Mouse (Mus musculus) lung, postnatal 14 days (tissue): Measurements from ENCODE around the gene Ntng2.

Source experiments
- DNase-seq: peaks from one replicate; pipeline ENCODE4 v3.0.0; 2021

Ntng2 gene

GRCm38 (mm10) chr2:29235026-29235425 is 17.8 kb downstream of the Ntng2 start:
- no peak for DNase-seq

DNA sequence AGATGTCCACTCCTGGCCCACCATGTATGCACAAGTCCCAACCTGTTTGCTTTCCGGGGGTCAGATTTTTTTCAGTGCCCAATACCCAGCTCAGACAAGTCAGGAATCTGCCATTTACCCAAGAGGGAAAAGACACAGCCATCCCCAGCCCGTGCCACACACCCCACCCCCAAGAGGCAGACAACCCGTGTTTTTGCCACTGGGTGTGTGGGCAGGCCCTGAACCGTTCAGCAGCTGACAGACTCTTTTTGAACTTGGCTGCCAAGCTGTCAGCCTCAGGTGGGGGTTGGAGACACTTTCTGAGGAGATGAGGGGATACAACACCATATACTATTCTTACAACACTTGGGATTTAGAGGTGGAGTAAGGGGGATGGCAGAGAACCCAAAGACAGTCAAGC is 18.8 kb downstream of the Ntng2 start:
- no peak for DNase-seq

GRCm38 (mm10) chr2:29230191-29230835 is 22.5 kb downstream of the Ntng2 start:
- DNase-seq, result no peak

DNA sequence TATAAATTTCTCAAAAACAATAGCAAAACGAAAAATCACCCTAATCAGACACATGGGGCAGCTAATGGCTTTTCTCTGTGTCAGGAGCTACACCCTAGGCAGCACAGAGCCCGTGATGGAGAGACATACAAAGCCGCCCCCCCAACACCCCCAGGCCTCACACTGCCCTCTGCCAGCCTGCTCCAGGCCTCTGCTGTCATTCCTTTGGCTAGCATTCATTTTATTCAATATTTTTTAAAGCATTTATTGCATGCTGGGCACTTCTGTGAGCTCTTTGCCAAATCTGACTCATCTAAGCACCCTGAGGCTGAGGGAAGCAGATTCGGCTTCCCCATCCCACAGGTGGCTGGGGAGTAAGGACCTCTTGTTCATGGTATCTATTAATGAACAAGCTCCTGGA is 26.1 kb downstream of the Ntng2 start:
- DNase-seq, result no peak

GRCm38 (mm10) chr2:29223591-29224262 is 29.1 kb downstream of the Ntng2 start:
- no peak for DNase-seq

GRCm38 (mm10) chr2:29222302-29222701 is 30.5 kb downstream of the Ntng2 start:
- peak; percentile 15 for DNase-seq

DNA sequence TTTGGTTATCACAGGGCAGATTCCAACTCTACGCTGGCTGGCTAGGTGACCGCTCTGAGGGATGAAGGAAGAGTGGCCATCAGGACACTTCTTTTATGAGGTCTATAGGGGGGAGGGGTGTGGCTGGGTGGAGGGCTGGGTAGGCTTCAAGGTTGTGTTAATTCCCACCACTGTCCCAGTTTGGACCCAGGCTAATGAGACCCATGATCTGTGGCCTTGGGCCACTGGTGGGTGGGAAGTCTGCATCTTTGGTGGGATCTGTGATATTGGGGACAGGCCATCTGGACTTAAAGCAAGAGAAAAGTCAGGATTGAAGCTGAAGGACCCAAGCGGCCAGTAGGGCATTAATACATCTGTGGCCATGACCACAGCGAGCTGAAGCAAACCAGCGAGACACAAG is 34.0 kb downstream of the Ntng2 start:
- DNase-seq, result no peak

GRCm38 (mm10) chr2:29217897-29218296 is 34.9 kb downstream of the Ntng2 start:
- peak; percentile 48 for DNase-seq

DNA sequence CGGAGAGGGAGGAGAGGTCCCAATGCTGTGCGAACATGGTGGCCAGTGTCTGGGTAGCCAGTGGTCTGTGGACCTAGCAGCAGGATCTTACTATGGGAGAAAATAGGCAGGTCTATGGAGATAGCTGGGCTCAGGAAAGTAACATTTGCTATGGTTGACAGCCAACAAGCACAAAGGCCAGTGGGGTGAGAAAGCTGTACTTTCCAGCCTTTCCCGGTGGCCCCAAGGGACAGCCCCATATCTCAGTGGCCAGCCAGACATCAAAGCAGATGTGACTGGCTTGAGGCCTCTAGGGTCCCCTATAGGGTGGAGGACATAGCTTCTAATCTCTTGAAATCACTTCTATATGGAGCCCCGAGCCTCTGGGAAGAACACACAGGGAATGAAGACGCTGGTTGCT is 35.8 kb downstream of the Ntng2 start:
- DNase-seq, result no peak

DNA sequence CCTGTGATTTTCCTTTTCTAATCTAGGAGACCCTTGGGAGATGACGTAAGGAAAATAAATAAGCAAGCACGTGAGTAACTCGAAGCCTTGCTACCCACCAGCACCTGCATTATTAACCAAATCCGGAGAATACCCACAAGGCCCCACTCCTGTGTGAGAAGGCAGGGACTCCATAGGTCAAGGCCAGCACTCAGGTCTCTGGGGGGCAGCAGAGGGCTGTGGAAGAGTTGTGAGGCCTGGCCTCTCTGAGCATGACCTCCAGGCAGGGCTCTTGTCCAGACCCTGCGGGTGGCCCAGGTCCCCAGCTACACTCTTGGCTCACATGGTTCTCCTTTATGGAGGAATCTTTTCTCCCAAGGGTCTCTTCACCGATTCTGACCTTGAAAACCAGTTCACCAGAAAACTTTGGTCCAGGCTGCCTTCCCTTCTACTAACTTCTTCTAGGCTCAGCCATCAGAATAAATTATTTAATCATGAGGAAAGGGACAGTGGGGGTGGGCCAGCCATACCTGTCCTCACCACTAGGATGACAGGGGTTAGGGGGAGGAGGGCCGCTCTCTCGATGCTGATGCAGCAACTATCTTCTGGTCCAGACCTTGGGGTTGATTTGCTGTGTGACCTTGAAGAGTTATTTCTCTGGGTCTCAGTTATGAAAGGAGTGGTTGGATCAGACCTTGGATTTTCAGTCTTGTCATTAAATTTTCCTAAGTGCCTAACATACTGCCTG is 36.4 kb downstream of the Ntng2 start:
- peak; percentile 48 for DNase-seq

DNA sequence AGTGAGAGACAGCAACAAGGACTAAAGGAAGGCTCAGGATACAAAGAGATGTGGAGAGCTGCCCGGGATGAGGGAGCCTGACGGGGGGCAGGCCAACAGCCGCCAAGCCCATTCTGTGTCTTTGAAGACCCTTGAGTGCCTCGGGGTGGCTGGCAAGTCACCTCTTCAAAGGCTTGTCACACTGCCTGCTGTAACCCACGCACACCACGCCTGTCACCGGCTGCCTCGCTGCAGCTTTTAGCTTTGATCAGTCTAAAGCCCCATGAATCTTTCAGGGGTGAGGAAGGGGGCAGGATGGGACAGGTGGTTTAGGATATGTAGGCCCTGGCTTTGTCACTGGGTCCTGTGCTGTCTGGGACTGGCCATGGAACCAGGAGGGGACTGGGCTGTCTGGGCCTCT is 46.6 kb downstream of the Ntng2 start:
- DNase-seq, result no peak

DNA sequence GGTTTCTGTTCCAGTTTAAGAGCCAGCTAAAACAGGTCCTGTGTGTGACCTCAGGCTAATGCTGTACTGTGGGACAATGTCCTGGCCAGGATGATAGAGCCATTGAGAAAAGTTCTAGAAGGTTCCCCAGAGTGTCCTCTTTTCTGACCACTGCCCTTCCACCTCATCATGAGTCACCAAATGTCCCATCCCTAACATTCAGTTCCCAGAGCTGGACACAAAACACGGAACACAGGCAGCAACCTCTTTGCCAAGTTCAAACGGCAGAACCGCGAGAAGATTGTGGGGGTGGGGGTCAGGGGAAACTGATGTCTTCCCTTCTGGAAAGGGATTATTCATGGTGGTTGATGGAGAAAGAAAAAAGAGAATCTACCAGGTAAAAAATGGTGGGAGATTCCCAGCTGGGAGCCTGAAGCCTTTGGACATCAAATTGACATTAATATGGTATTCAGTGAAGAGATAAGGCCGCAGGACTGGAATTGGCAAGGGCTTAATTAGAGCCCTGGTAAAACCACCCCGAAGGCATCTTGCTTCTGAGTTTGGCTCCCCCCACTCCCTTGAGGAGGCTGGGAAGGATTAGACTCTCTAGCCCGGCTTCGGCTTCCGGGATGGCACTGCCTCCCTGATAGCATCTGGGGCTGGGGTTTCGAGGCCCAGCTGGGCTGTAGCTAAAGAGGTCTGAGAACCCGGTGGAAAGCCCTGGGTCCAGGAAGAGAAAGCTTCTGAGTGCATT is 51.4 kb downstream of the Ntng2 start:
- DNase-seq, result no peak

DNA sequence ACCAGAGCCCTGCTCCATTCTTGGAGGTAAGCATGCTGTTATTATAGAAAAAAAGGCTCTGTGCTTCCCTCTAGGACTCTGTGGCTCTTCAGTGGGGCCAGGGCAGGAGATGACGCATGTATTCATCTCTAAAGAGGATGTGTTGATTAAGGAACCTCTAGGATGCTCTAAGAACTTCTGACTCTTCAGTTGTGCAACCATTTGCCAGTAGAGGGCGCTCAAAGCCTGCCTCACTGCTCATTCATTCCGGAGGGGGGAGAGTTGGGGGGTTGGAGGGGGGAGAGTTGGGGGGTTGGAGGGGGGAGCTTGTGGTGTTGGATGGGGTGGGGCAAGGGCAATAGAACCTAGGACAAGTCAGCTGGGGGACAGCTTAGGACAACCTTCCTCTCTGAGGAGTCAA is 52.9 kb downstream of the Ntng2 start:
- DNase-seq, result peak; percentile 57

DNA sequence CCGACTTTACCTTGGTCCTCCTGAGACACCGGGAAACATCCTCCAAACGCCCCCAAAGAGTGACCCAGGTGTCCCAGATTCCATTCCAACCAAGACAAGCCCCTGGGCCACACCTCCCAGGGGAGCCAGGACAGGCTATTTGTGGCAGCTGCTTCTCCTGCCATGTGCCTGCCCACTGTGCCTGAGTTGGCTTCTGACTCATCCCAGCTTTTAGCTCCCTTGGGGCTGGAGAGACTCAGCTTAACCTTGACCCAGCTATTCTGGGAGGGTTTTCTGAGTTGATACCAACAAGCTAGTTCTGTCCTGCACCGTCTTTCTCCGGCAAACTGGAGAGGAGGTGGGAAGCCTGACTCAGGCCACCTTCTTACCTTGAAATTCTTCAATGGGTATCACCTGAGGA is 54.4 kb downstream of the Ntng2 start:
- DNase-seq, result no peak

DNA sequence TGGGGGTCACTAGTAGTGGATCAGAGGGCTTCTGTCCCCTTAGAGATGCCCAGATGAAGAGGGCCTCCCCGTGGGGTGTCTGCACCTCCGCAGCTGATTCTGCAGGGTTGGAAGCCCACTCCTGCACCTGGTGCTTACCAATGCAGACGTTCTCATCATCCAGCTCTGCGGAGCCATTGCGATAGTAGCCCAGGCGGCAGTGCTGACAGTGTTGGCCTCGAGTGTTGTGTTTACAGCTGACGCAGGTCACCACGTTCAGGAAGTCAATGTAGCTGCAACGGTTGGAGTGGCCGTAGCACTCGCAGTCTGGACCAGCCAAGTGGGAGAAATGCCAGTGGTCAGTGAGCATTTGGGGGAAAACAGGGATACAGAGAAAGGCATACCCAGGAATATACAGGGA is 56.0 kb downstream of the Ntng2 start:
- DNase-seq, result no peak

DNA sequence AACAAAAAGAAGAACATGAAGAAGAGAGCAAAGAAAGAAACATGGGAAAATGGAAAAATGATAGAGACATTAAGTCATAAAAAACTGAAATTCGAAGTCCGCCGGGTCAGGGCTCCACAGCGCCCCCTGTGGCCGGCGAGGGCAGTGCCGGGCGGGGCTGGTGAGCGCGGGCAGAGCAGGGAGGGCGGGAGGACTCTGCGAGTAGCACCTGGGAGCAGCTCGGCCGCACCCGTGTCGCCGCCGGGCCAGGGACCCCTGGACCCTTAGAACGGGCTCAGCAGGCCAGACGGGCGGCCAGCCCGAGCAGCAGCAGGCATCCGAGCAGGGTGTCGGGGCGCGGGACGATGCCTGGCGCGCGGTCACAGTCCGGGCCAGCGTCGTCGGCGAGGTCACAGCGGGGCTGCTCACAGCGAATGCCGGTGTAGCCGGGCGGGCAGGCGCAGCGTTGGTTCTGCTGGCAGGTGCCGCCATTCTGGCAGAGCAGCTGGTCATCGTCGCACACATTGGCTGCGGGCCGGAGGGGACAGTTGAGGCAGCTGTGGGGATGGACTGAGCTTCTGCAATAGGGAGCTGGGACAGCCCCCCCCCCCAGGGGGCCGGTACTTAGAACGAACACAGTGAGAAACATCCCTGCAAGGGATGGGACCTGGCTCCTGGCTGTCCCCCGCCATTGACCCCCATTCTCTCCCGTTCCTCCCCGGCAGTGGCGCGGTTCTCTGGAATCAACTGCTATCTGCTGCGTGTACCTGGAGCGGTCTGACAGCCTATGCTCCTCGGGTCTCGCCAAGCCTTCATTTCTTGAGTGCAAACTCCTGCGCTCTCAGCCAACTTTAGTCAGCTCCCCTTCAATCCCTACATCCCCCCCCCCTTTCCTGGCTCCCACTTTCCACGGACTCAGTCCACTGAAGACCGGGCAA is 58.0 kb downstream of the Ntng2 start:
- DNase-seq, result peak; percentile 82

- DNase-seq, result peak; percentile 21
Observed at GRCm38 (mm10) chr2:29193819-29194546, 58.8 kb downstream of the Ntng2 start.

DNA sequence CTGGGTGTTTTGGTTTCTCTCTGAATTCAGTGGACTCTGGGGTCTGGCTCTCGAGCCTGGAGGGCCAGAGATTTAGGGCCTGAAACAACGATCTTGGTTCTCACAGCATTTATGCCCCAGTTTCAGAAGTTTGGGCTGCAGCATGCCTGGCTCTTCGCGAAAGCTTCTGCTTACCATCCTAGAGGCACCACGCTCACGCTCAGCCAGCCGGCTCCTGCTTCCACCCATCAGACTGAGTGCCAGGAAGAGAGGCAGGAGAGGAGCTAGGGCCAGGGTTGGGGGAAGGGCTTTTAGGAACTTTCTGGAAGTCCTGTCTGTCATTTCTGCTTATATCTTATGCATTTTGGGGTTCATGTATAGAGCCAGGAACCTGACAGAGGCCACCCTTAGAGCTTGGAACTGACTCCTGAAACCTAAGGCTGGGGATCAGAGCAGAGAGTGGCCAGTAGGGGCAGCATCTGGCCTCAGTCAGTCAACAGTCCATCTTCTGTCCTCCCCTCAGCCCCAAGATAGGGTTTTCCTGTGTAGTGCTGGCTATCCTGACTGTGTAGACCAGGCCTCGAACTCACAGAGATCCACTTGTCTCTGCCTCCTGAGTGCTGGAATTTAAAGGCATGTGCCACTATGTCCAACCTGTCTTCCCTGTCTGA is 60.1 kb downstream of the Ntng2 start:
- DNase-seq, result no peak

GRCm38 (mm10) chr2:29191216-29192215 is 61.3 kb downstream of the Ntng2 start:
- no peak for DNase-seq

GRCm38 (mm10) chr2:29190392-29190791 is 62.4 kb downstream of the Ntng2 start:
- no peak for DNase-seq
